1 mouse cellular context compared by ENCODE assay signal in genomic region chr10:41150496-41150895, GRCm38 (mm10).
TF ChIP-seq lines count a peak whose summit lies in the region.

No protein-coding gene starts in this region.

TF ChIP-seq in MEL, 35 proteins besides CTCF, POLR2A, EP300 and RAD21 (continued from another document):
- no peak for TF ChIP-seq NELFE (IDR thresholded peaks at IDR 0.05; ENCODE audit: low read depth, low read length)
- TF ChIP-seq KAT2A (conservative IDR thresholded peaks at IDR 0.05; ENCODE audit: low read depth, low read length), result no peak
- no peak for TF ChIP-seq TBP (IDR thresholded peaks at IDR 0.05; ENCODE audit: low read depth, low read length)
- peak; percentile 63 for TF ChIP-seq SMC3 (IDR thresholded peaks at IDR 0.05; ENCODE audit: low read depth, low read length)
- no peak for TF ChIP-seq CHD2 (IDR thresholded peaks at IDR 0.05; ENCODE audit: low read length)
- no peak for TF ChIP-seq POLR2AphosphoS5 (IDR thresholded peaks at IDR 0.05; ENCODE audit: borderline replicate concordance, low read depth, low read length)
- TF ChIP-seq ZKSCAN1 (IDR thresholded peaks at IDR 0.05; ENCODE audit: low read depth, low read length), result no peak
- no peak for TF ChIP-seq ZMIZ1 (IDR thresholded peaks at IDR 0.05; ENCODE audit: low read depth, low read length)
- no peak for TF ChIP-seq RCOR1 (IDR thresholded peaks at IDR 0.05; ENCODE audit: low read depth, low read length)
- TF ChIP-seq MAFK (IDR thresholded peaks at IDR 0.05; ENCODE audit: borderline replicate concordance, low read depth, low read length), result no peak
- no peak for TF ChIP-seq ELF1 (IDR thresholded peaks at IDR 0.05; ENCODE audit: low read depth, low read length)
- TF ChIP-seq GABPA (IDR thresholded peaks at IDR 0.05; ENCODE audit: low read depth, low read length), result no peak
- TF ChIP-seq ZC3H11A (IDR thresholded peaks at IDR 0.05; ENCODE audit: low read depth, low read length), result peak; percentile 72
- TF ChIP-seq POLR2AphosphoS2 (IDR thresholded peaks at IDR 0.05; ENCODE audit: low read length), result no peak
- no peak for TF ChIP-seq MEF2A (IDR thresholded peaks at IDR 0.05; ENCODE audit: extremely low read depth, insufficient replicate concordance, low read depth, low read length, poor library complexity, severe bottlenecking)
- TF ChIP-seq JUND (IDR thresholded peaks at IDR 0.05; ENCODE audit: low read depth, low read length), result no peak
